Mouse (Mus musculus): ENCODE measurements around the gene Adam19.

DNA sequence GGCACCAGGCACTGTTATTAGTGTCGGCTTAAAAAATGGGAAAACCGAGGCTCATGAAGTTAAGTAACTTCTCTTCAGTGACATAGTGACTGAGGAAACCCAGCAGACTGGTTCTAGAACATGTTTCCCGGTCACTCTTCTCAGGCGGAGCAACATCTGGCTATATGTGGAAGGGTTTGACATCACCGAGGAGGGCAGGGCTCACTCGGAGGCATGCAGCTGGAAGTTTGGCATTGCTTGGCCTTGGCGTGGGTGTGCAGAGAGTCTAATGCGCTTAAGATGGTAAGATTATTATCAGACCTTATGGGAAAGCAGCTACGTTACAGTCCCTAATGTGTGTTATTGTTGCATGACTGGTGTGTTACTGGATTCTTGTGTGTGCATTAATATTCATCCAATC, 116.3 kb downstream of the Adam19 start:
- TF ChIP-seq POLR2A (IDR thresholded peaks at IDR 0.05; ENCODE audit: low read depth, low read length) = no peak
- no peak for TF ChIP-seq CTCF (conservative IDR thresholded peaks at IDR 0.05; ENCODE audit: insufficient read depth, insufficient read length, low read depth, low read length)
